Mouse (Mus musculus): ENCODE measurements around the gene Gatad2a. TPM values are rescaled to one million over a fixed set of nuclear protein-coding genes. Genes with fewer than 3 reads are reported as not detected.
"Not testable (repeated sequence)": the region's sequence is repeated elsewhere in the genome, so short reads cannot be mapped to it uniquely, and the experiment has no call there.

Gatad2a gene
- total RNA-seq (2021) = 10 to 100 TPM; 60.9 to 74.5 TPM
- long read RNA-seq, experiment 1, transcript Gatad2a-206 (13 exons, 3,622 nt) = minor isoform, 7 of 99 reads
- long read RNA-seq, experiment 1, transcript Gatad2a-202 (13 exons, 3,363 nt) = major isoform, 31 of 99 reads
- long read RNA-seq, experiment 1, partial matches to known transcripts = 4 of 99 reads
- long read RNA-seq, experiment 1, other reads (novel, unspliced or antisense) = 54 of 99 reads
- long read RNA-seq, experiment 2, transcript Gatad2a-206 (13 exons, 3,622 nt) = minor isoform, 11 of 111 reads
- long read RNA-seq, experiment 2, transcript Gatad2a-202 (13 exons, 3,363 nt) = major isoform, 31 of 111 reads
- long read RNA-seq, experiment 2, partial matches to known transcripts = 21 of 111 reads
- long read RNA-seq, experiment 2, other reads (novel, unspliced or antisense) = 45 of 111 reads

DNA sequence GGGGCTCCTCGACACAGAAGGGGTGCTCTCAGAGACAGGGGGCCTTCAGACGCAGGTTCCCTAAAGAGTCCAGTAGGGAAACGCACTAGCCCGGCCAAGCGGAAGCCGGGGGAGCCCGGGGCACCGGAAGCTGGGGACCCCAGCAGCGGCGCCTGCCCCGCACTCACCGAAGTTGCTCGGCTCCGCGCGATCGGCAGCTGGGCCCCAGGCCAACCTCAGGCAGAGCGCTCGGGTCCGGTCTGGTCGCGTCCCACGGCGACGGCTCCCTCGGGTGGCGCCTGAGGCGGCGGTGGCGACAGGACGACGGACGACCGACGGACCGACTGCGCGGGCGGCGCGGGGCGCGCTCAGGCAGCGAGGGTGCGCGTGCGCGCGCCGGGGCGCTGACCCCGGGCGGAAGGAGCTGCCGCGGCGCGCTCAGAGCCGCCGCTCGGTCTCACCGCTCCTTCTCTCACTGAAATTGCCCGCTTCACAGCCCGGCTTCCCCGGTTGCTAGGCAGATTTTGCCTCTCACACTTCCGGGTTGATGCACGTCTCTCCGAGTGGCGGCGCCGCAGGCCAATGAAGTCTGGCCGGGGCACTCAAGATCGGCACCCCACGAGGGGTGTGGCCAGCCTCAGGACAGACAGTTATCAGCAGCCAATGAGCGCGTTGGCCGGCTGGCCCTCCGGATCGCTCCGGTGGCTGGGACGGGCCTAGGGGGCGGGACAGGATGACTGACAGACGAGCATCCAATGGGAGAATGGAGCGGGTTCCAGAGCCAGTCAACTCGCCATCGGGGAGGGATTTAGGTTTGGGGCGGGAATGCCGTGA is at the start of gene Gatad2a:
Gatad2a (minus strand) TSS at position 609 of the 813 bp plus-strand sequence.
- peak; percentile 99 to 100 for DNase-seq (ENCODE audit: low spot score in 2 of 2)

DNA sequence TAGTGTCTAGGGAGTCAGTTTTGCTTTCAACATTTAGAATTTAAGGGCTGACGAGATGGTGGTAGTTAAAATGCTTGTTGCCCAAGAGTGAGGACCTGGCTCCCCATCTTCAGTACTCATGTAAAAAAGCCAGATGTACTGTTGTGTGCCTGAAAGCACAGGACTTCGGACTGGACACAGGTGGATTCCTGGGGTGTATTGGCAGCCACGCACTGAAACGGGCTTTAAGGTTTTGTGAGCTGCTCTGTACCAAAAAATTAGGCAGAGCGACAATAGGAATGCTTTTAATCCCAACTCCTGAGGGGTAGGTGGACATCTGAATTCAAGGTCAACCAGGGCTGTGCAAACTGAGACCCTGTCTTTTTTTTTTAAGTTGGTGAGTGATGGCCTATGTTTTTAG is 47.8 kb upstream of the Gatad2a start:
- DNase-seq (ENCODE audit: low spot score in 2 of 2) = no peak

DNA sequence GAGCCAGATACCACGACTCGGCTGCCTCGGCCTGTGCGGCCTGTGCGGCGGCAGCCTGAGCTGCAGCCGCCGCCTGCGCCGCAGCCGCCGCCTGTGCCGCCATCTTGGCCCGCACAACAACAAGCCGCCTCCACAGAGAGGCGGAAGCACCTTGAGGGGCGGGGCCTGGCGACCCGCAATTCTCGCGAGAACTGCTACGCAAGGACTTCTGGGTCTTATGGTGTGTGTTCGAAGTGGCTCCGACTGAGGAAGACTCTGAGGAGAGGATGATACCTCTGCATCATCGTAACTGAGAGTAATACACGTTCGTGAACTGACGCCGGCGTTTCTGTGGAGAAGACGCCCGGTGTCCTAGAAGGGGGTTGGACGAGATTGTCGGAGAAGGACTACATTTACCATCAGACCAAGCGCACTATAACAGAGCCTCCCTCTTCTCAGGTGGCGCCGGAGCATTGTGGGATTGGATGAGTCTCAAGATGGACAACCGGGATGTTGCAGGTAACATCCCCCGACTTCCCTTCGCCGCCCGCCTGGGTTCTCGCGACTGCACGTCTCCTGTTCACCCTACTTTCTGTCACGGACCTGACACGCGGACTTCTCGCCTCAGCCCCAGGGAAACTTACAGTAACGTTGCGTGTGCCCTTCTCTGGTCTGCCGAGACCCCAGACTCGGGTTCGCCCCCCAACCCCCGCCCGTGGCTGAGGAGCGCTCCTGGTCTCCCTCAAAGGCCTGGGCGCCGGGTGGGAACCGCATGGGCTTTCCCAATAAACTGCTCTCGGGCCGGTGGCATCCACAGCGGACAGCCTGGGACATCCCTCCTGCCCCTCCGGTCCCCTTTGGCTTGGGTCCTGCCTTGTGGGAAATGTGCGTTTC is 46.6 kb upstream of the Gatad2a start, which contains the start of the genes Mau2 and Sugp1:
Mau2 (minus strand) TSS at position 152 of the 873 bp plus-strand sequence.
Sugp1 (plus strand) TSS at position 231 of the 873 bp plus-strand sequence.
- peak; percentile 95 to 97 for DNase-seq (ENCODE audit: low spot score in 2 of 2)

DNA sequence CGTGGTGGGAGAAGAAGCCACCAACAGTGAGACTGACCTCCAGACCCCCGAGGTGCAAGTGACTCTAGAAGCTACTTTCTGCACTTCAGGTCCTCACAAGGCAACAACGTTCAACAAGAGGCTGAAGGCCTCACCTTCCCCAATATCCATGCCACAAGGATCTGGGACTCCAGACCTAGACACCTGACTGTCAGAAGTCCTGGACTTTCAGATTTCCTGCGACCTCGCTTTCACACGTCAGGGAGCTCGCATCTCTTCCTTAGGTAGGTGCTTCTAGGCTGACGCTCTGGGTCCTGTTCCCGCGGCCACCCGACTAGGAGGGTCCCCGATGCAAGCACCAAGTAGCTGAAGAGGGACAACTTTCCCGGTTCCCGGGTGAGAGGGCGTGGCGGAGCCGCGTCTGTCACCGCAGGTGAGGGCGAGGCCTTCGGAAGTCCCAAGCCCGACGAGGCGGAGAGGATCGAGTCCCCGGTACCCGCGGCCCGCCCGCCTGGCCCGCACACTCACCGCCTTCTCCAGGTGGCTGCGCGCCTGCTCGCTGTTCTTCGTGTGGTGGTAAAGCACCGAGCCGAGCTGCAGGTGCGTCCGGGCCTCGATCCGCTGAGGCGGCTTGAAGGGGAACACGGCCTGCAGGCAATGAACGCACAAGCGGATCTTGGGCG is 45.8 kb upstream of the Gatad2a start:
- peak in 1 of 2 experiments; percentile 43 for DNase-seq (ENCODE audit: low spot score in 2 of 2)

DNA sequence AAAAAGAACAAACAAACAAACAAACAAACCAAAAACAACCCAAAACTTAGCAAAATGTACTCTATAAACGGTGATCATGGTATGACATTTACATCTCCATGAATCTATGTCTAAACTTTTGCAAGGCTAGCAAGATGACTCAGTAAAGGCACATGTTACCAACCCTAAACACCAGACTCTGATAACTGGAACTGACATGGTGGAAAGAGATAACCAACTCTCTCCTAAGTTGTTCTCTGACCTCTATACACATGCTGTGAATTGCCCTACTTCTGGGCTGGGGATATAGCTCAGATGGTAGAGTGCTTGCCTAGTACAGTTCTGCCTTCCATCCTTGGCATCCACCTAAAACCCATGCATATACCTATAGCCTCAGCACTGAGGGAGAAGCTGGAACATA is 41.8 kb upstream of the Gatad2a start:
- no peak for DNase-seq (ENCODE audit: low spot score in 2 of 2)

DNA sequence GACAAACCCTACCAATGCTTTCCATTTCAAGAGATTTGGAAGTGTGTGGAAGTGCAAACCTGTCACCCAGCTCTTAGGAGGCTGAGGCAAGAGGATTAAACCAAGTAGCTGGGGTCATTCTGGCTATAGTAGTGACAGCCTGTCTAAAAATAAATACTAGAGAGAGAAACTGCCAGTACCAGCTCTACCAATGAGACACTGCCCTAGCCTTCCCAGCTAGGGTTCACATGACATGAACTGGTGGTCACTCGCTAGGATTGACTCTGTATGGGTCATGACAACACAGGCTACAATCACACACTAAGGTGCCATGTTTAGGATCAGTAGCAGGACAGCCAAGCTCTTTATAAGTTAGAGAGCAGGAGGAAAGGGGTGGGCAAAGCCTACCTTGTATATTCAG is 34.1 kb upstream of the Gatad2a start:
- DNase-seq (ENCODE audit: low spot score in 2 of 2) = no peak

DNA sequence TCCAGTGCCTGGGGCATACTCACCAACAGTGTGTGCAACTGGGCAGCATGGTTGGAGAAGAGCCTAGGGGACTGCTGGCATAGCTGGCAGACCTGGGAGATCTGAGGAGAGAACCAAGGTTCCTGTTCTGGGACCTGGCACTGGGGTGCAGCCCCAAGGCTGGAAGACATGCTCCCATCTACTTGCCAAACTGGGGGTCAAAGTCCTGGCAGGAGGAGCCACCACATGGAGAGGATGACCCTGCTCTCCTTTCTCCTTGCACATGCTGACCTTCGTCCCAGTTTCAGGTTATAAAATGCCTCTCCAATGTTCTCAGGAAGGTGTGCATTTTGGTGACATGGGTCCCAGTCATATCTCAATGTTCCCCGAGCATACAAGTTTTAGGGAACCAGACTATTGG is 30.0 kb upstream of the Gatad2a start:
- DNase-seq (ENCODE audit: low spot score in 2 of 2) = no peak

DNA sequence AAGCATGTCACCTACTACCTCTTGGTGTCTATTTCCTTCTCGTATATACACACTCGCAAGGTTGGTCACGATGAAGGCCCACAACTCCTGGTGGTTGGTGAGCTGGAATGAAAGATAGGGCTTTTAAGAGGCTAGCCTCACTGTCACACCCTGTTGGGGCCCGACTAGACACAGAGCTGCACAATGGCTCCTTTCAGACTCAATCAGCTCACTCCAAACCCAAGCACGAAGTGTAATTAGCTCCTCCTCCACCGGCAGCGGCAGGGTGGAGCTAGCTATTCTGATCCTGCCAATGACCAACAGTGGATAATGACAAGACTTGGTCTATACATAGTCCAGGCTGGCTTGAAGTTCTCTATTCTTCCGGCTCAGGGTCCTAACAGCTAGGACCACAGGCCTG is 27.4 kb upstream of the Gatad2a start:
- DNase-seq (ENCODE audit: low spot score in 2 of 2) = no peak

DNA sequence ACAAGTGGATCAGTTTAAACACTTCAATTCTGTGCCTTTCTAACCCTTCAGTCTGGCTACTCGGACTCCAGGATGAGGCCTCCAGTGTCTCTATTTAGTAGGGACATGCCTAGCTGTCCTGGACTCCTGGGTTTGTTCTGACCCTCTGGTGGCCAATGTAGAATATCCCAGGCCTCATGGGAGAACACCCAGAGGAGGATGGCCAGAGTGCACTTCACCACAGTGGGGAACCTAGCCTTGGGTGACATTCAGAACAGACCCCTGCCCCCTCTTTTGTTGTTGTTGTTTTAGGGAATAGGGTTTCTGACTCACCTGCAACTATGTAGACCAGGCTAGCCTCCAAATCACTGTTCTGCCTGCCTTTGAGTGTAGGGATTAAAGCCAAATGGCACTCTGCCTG is 18.8 kb upstream of the Gatad2a start:
- DNase-seq (ENCODE audit: low spot score in 2 of 2) = no peak

DNA sequence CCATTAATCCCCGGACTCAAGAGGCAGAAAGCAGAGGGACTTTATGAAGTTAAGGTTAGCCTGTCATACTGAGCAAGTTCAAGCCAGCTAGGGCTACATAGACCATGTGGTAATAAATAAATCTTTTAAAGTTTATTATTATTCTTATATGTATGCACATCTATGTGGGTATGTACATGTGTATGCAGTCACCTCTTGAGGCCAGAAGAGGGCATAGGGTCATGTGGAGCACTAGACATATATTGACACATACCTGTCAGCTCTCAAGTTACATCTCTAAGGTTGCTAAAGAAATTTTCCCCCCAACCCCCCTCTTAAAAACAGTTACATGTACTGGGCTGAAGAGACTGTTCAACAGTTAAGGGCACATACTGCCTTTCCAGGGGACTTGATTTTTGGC is 16.6 kb upstream of the Gatad2a start:
- DNase-seq (ENCODE audit: low spot score in 2 of 2) = no peak

DNA sequence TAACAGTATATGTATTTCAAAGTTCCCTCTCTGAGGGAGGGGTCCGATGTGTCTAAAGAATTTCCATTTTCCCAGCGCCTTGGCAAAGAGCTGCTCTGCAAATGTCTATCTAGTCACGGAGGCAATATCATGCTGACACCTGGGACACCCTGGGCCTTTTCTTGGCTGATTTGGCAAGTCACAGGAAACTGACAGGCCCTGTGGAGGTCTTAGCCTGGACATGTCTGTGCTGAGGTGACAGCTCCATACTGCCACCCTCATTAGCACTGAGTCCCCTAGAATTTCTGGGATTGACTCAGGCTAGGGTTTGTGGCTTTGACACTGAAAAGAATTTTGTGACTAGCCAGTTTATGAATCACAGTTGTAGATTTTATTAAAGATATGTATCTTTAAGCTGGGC is 16.2 kb upstream of the Gatad2a start:
- no peak for DNase-seq (ENCODE audit: low spot score in 2 of 2)

DNA sequence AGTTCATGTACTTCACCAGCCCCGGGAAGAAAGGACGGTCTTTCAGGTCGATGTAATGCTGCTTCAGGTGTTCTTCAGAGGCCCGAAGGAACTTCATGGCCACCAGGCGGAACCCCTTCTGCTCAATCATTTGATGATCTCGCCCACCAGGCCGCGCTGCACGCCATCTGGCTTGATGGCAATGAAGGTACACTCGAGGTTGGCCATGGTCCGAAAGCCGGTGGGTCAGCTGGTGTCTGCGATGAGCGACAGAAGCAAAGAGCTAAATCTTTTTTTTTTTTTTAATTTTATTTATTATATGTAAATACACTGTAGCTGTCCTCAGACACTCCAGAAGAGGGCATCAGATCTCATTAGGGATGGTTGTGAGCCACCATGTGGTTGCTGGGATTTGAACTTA is 14.6 kb upstream of the Gatad2a start:
- DNase-seq (ENCODE audit: low spot score in 2 of 2) = not testable (repeated sequence)

DNA sequence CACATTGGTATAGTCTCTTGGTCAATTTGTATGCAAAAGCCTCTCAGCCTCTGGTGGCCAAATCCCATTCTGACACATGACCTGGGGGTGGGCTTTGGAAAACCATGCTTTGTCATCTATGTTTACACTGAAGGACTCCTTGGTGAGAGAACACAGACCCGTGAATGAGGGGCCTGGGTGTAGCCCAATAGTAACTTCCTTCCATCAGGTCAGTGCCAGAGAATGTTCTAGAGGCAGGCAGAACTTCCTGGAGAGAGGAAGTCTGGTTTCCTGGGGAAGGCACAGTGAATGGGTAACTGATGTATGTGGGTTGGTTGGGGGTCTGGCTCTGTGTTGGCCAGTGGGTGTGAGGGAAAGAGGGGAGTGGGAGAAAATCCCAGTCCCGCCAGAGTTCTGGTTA is 9.0 kb upstream of the Gatad2a start:
- no peak for DNase-seq (ENCODE audit: low spot score in 2 of 2)

DNA sequence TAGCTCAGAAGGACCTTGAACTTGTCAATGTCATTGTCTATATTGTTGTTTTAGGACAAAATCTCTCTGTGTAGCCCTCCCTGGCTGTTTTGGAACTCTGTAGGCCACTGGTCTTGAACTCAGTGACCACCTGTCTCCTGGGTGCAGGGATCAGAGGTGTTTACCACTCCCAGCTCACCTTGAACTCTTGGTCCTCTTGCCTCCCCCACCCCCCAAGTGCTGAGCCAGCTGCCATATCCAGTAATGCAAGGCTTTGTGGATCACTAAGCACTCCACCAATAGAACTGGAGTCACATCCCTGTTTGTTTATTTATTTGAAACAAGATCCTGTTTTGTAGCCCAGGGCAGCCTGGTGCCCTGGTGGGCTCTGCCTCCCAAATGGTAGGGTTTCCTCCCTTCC is 8.2 kb upstream of the Gatad2a start:
- no peak for DNase-seq (ENCODE audit: low spot score in 2 of 2)

DNA sequence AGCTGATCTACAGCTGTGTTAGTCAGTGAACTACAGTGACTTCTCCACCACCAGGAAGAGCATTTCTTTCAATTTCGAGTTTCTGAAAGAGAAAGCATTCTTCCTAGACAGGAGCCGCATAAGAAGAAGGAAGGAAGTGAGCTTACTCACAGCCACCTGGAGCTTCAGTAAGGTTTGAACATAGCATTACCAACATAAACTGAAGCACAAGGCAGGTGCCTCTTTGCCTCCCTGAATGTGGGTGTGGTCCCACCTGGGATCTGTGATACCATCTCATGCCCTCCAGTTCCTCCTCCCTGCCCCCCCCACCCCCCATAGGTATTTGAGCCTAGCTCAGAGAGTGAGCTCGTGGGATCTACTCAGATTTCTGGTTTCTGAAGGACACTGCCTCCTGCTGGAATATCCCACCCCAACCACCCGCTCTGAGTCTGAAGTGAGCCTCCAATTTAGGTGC is 7.0 kb upstream of the Gatad2a start:
- DNase-seq (ENCODE audit: low spot score in 2 of 2) = no peak

DNA sequence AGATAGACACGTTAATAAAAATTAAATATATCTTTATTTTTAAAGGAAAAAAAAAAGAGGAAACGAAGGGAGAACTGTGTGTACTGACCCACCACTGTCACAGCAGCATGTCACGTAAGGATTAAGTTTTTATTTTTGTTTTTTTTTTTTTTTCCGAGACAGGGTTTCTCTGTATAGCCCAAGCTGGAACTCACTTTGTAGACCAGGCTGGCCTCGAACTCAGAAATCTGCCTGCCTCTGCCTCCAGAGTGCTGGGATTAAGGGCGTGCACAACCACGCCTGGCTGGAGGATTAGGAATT is 5.7 kb upstream of the Gatad2a start:
- DNase-seq (ENCODE audit: low spot score in 2 of 2) = not testable (repeated sequence)

DNA sequence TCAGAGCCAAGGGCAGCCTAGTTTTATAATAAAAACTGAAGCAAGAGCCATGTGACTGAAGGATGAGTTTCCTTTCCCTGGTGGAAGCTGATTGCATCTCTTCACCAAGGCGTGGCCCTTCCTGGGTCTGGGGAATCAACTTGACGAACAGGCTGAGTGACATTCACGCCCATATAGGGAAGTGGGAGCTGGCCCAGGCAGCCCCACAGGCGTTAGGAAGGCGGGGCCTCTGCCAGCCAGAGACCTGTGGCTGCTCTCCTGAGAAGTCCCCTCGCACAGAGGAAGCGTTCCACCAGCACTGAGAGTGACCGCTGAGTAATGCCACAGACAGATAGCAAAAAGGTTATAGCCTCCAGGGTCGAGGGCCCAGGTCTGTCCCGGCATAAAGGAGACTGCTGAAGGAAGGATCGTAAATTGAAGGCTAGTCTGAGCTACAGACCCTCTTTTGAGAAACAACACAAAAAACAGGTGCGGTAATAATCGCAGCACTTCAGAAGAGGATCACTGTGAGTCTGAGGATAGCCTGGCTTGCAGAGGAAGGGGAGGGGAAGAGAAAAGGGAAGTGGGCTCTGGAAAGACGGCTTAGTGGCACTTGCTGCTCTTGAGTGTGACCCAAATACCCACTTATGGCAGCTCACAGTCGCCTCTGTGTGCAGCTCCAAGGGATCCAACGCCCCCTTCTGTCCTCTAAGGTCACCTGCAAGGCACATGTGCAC is 5.2 kb upstream of the Gatad2a start:
- DNase-seq (ENCODE audit: low spot score in 2 of 2) = peak in 1 of 2 experiments; percentile 47

DNA sequence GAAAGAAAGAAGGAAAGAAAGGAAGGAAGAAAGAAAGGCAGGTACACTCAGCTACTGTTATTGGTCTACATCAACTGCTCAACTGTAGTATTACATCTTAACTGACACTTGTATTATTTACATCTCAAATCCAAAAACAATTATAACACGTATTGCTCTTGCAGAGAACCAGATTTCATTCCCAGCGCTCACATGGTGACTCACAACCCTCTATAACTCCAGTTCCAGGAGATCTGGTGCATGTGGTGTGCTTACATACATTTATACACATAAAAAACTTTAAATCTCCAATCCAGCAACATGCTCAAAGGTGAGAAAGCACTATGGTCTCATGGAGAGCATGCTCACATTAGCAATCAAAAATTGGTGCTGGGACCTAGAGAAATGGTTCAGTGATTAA is 4.0 kb upstream of the Gatad2a start:
- DNase-seq (ENCODE audit: low spot score in 2 of 2) = no peak

DNA sequence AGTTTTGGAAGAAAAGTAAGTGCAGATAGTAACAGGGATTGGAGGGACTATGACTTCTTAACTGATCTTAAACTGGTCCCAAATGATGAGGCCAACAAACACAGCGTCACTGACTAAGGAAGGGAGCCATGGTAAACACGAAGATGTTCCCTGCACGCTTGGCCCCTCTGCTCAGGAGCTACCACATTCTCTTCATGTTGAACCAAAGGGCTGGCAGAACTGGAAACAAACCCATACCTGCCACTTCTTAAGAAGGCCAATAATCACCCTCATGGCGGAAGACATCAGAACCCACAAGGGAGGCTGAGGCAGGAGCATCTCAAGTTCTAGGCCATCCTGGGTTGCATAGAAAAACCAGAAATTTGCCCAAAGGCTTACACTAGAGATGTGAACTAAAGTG is 3.1 kb upstream of the Gatad2a start:
- no peak for DNase-seq (ENCODE audit: low spot score in 2 of 2)

DNA sequence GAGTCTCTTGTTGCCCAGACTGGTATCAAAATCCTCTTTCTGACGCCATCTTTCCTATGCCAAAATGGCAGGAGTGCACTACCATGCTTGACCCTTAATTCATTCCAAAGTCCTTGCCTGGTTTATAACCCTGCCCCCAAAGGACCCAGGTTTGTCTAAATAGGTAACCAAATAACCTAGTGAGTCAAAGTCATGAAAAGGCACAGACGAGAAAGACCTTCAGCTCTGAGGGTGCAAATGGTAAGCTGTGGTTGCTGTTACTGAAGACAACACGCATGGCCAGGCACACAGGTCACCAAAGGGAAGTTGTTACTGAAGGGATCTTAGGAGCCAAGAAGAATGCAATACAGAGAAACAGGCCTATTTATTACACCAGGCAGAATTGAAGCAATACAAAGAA is 2.5 kb upstream of the Gatad2a start:
- no peak for DNase-seq (ENCODE audit: low spot score in 2 of 2)

All from gastrocnemius, postnatal 4 days (tissue).